Mouse (Mus musculus): ENCODE measurements around the gene Adamts12. TPM values are rescaled to one million over a fixed set of nuclear protein-coding genes. Genes with fewer than 3 reads are reported as not detected.

Gene Adamts12
- total and polyA plus RNA-seq, 3 experiments, result 0.03 to 0.12 (median 0.04) TPM

DNA sequence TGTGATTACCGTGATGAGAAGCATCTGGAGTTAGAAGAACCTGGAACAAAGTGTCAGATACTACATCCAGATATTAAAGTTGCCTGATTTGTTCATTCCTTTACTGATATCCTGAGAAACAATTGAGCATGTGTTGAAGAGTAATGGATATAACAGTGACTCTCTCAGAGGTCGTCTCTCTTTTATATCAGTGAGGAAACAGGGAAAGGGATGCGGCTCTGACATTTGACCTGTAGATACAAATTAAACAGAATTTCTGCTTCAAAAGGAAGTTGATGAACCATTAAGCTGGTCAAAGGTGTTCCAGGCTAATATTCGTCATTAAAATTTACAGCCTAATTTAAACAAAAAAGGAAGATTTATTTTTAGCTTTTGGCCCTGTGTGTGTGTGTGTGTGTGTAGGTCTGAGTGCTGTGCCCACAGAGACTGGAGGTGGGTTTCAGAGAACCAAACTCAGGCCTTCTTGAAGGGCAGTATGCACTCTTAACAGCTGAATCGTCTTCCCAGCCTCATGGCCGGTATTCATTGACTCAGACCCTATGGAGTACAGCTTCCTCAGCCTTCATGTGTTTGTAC lies 216.2 kb downstream of the Adamts12 start:
- in situ Hi-C loops (cut with MboI; ENCODE audit: low pct_ligation_motif_present, low pct_unique_long_range_greater_than_20kb, low sequenced_read_pairs), result no loop called here
- DNase-seq (ENCODE audit: extremely low read depth), result no peak
- Histone ChIP-seq H3K4me1 (ENCODE audit: control insufficient read depth in 1 of 2, insufficient read depth in 2 of 2) (no peaks in the 10 kb centered on the region), H3K4me3 (replicated peaks in 1 of 3; ENCODE audit: low read depth in 2 of 3, low read length in 2 of 3, poor library complexity in 1 of 3) (no peak overlapping the region), H3K79me2 (replicated peaks; ENCODE audit: control insufficient read depth, extremely low read depth, insufficient read depth, poor library complexity, severe bottlenecking) (no peaks in the 10 kb centered on the region), H3K27ac (ENCODE audit: insufficient read depth, low read depth) (no peak overlapping the region), H3K9ac (ENCODE audit: insufficient read depth, low read depth) (no peak overlapping the region), H3K9me3 (replicated peaks; ENCODE audit: low read length) (no peaks in the 10 kb centered on the region), H3K36me3 (replicated peaks in 1 of 2; ENCODE audit: control insufficient read depth in 1 of 2, insufficient read depth in 1 of 2, low read length in 1 of 2) (no peaks in the 10 kb centered on the region), H3K27me3 (replicated peaks) (no peaks in the 10 kb centered on the region), H3K4me2 (ENCODE audit: insufficient read depth, low read depth, poor library complexity, severe bottlenecking) (no peak overlapping the region)
- no peak for TF ChIP-seq TCF12 (IDR thresholded peaks at IDR 0.05; ENCODE audit: low read depth, low read length)
- TF ChIP-seq EP300 (IDR thresholded peaks at IDR 0.05; ENCODE audit: low read length), result no peak
- no peak for TF ChIP-seq HCFC1 (IDR thresholded peaks at IDR 0.05; ENCODE audit: low read depth, low read length)
- no peak for TF ChIP-seq POLR2AphosphoS2 (IDR thresholded peaks at IDR 0.05; ENCODE audit: low read depth, low read length)
- TF ChIP-seq E2F4 (IDR thresholded peaks at IDR 0.05; ENCODE audit: insufficient replicate concordance, low read depth, low read length), result no peak
- dilution Hi-C loops (cut with MboI; ENCODE audit: extremely low pct_ligation_motif_present, extremely low pct_unique_long_range_greater_than_20kb, low sequenced_read_pairs), result no loop called here

DNA sequence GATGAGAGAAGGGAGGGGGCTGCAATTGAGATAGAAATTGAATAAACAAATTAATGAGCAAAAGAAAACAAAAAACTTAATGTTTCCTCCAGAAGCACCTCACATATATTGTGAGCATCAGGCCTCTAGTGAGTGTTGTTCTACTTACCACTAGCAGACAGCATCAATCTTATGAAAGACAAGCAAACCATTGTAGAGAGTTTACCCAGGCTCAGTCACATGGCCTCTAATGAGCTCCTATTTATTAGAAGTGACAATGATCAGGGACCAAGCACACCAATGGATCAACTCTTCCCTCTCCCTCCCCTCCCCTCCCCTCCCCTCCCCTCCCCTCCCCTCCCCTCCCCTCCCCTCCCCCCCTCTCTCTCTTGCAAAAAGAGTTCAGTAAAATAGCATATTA lies 218.6 kb downstream of the Adamts12 start:
- no peak for TF ChIP-seq CHD2 (IDR thresholded peaks at IDR 0.05; ENCODE audit: low read length)
- TF ChIP-seq JUND (conservative IDR thresholded peaks at IDR 0.05; ENCODE audit: low read depth, low read length), result no peak
- no peak for TF ChIP-seq NELFE (IDR thresholded peaks at IDR 0.05; ENCODE audit: low read depth, low read length)
- no peak for TF ChIP-seq MAFK (IDR thresholded peaks at IDR 0.05; ENCODE audit: insufficient replicate concordance, low read length)
- TF ChIP-seq RAD21 (IDR thresholded peaks at IDR 0.05; ENCODE audit: low read depth, low read length), result no peak
- TF ChIP-seq CHD1 (IDR thresholded peaks at IDR 0.05; ENCODE audit: low read depth, low read length), result no peak
- TF ChIP-seq EP300 (IDR thresholded peaks at IDR 0.05; ENCODE audit: low read length), result no peak
- H3K27me3 ChIP-seq (replicated peaks), result no peaks in the 10 kb centered on the region
- no peak overlapping the region for H3K9ac ChIP-seq (ENCODE audit: insufficient read depth, low read depth)
- DNase-seq (ENCODE audit: extremely low read depth), result no peak
- H3K4me1 ChIP-seq (ENCODE audit: control insufficient read depth in 1 of 2, insufficient read depth in 2 of 2), result no peaks in the 10 kb centered on the region
- H3K9me3 ChIP-seq (replicated peaks; ENCODE audit: low read length), result no peaks in the 10 kb centered on the region
- dilution Hi-C loops (cut with MboI; ENCODE audit: extremely low pct_ligation_motif_present, extremely low pct_unique_long_range_greater_than_20kb, low sequenced_read_pairs) (no loop called here), in situ Hi-C loops (cut with MboI; ENCODE audit: low pct_ligation_motif_present, low pct_unique_long_range_greater_than_20kb, low sequenced_read_pairs) (no loop called here)
- H3K36me3 ChIP-seq (replicated peaks in 1 of 2; ENCODE audit: control insufficient read depth in 1 of 2, insufficient read depth in 1 of 2, low read length in 1 of 2), result no peaks in the 10 kb centered on the region
- H3K27ac ChIP-seq (ENCODE audit: insufficient read depth, low read depth), result no peak overlapping the region
- no peaks in the 10 kb centered on the region for H3K79me2 ChIP-seq (replicated peaks; ENCODE audit: control insufficient read depth, extremely low read depth, insufficient read depth, poor library complexity, severe bottlenecking)
- no peak overlapping the region for H3K4me3 ChIP-seq (replicated peaks in 1 of 3; ENCODE audit: low read depth in 2 of 3, low read length in 2 of 3, poor library complexity in 1 of 3)
- no peak overlapping the region for H3K4me2 ChIP-seq (ENCODE audit: insufficient read depth, low read depth, poor library complexity, severe bottlenecking)

DNA sequence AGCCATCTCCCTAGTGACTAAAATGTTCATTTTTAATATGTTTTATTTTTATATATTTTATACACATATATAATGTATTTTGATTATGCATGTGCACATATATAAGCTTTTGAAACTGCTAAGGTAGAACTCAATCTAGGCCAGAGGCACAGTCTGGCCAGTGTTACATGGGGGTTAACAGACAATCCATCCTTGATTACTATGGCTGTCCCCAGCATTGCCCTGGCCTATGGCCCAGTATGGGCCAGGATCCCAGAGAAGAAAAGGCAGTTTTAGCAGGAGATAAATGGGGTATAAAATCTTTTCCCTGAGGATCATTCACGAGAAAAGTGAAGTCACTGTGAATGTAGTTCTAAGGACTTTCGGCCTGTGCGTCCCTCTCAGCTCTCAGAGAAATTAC lies 223.2 kb downstream of the Adamts12 start:
- in situ Hi-C loops (cut with MboI; ENCODE audit: low pct_ligation_motif_present, low pct_unique_long_range_greater_than_20kb, low sequenced_read_pairs) (loop anchor here (5.0 kb wide), 1 partner anchor 35 kb away; no protein-coding TSS in a partner anchor), dilution Hi-C loops (cut with MboI; ENCODE audit: extremely low pct_ligation_motif_present, extremely low pct_unique_long_range_greater_than_20kb, low sequenced_read_pairs) (no loop called here)
- H3K27ac ChIP-seq (ENCODE audit: insufficient read depth, low read depth), result no peak overlapping the region
- 0 out of 4 replicates have a peak, but pooled peaks cover 2 to 7% of the 10 kb centered on the region in 2 experiments for H3K4me1 ChIP-seq (ENCODE audit: control insufficient read depth in 1 of 2, insufficient read depth in 2 of 2)
- H3K9ac ChIP-seq (ENCODE audit: insufficient read depth, low read depth), result no peak overlapping the region
- H3K79me2 ChIP-seq (replicated peaks; ENCODE audit: control insufficient read depth, extremely low read depth, insufficient read depth, poor library complexity, severe bottlenecking), result no peaks in the 10 kb centered on the region
- DNase-seq (ENCODE audit: extremely low read depth), result no peak
- H3K36me3 ChIP-seq (replicated peaks in 1 of 2; ENCODE audit: control insufficient read depth in 1 of 2, insufficient read depth in 1 of 2, low read length in 1 of 2), result no peaks in the 10 kb centered on the region
- H3K4me2 ChIP-seq (ENCODE audit: insufficient read depth, low read depth, poor library complexity, severe bottlenecking), result no peak overlapping the region
- no peak for TF ChIP-seq ZC3H11A (IDR thresholded peaks at IDR 0.05; ENCODE audit: low read depth, low read length)
- no peak for TF ChIP-seq RAD21 (IDR thresholded peaks at IDR 0.05; ENCODE audit: low read depth, low read length)
- no peak for TF ChIP-seq NRF1 (IDR thresholded peaks at IDR 0.05; ENCODE audit: low read depth, low read length)
- TF ChIP-seq JUN (IDR thresholded peaks at IDR 0.05; ENCODE audit: insufficient read depth, low read depth, low read length), result no peak
- no peak for TF ChIP-seq ELF1 (IDR thresholded peaks at IDR 0.05; ENCODE audit: low read depth, low read length)
- TF ChIP-seq MXI1 (IDR thresholded peaks at IDR 0.05; ENCODE audit: low read depth, low read length), result no peak
- no peak for TF ChIP-seq MEF2A (IDR thresholded peaks at IDR 0.05; ENCODE audit: borderline replicate concordance, low read depth, low read length)
- no peak for TF ChIP-seq CHD2 (IDR thresholded peaks at IDR 0.05; ENCODE audit: low read length)
- TF ChIP-seq USF1 (IDR thresholded peaks at IDR 0.05; ENCODE audit: low read depth, low read length), result no peak
- TF ChIP-seq ETS1 (conservative IDR thresholded peaks at IDR 0.05; ENCODE audit: low read depth, low read length), result no peak
- TF ChIP-seq MAFK (IDR thresholded peaks at IDR 0.05; ENCODE audit: insufficient replicate concordance, low read length), result no peak
- no peak for TF ChIP-seq SMC3 (IDR thresholded peaks at IDR 0.05; ENCODE audit: low read depth, low read length)
- no peak for TF ChIP-seq CTCF (conservative IDR thresholded peaks at IDR 0.05 in 1 of 2, IDR thresholded peaks at IDR 0.05 in 1 of 2; ENCODE audit: low read depth in 2 of 2, low read length in 2 of 2)
- no peak for TF ChIP-seq SIN3A (IDR thresholded peaks at IDR 0.05; ENCODE audit: low read length)
- TF ChIP-seq POLR2AphosphoS2 (IDR thresholded peaks at IDR 0.05; ENCODE audit: low read depth, low read length), result no peak
- TF ChIP-seq NELFE (IDR thresholded peaks at IDR 0.05; ENCODE audit: low read depth, low read length), result no peak
- H3K9me3 ChIP-seq (replicated peaks; ENCODE audit: low read length), result no peaks in the 10 kb centered on the region
- H3K27me3 ChIP-seq (replicated peaks), result no peaks in the 10 kb centered on the region
- no peak overlapping the region for H3K4me3 ChIP-seq (replicated peaks in 1 of 3; ENCODE audit: low read depth in 2 of 3, low read length in 2 of 3, poor library complexity in 1 of 3)
